Mouse (Mus musculus) kidney, postnatal 25 days (tissue): ENCODE measurements around the gene Cd209f.
"Not testable (repeated sequence)": the region's sequence is repeated elsewhere in the genome, so short reads cannot be mapped to it uniquely, and the experiment has no call there.

ENCODE experiments used
- DNase-seq, 2 experiments: peaks; one replicate each; pipeline ENCODE4 v3.0.0; 2021; ENCODE audit warnings: mixed read lengths in 2 of 2

Gene Cd209f

DNA sequence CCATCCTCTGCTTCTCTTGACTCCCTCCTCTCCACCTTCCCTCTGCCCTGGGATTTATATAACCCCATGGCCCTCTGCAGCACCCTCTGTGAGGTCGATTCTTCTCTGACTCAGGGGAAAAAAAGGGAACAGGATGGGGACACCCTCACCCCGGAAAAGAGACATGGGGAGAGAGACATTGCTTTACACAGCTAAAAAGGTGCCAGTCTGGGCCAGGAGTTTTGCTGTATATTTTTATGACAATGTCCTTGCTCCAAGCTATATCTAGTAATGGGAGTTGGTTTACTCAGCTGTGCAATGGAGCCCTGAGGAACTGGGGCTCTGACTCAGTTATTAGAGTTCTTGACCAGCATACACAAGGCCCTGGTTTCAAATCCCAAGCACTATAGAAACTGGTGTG lies at the start of gene Cd209f:
Gene Cd209f (minus strand): TSS at position 101 of the 400 bp plus-strand sequence.
- DNase-seq = not testable (repeated sequence)

DNA sequence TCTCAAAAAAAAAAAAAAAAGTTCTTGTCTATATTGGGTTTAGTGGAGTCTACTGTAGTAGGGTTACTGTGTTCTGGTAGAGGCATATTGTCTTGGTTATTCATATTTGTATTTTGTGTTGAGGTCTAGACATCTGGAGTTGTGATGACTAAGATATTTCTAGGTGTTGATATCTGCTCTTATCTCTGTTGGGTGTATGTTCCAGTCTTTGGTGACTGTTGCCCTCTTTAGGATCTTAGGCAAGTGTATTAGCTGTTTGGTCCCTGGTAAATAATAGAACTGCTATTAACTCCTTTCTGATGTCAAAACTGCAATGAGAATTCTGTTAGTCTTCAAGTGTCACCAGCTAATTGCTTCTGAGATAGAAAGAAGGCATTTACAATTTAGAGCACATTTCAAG lies 49.2 kb upstream of the Cd209f start:
- DNase-seq = no peak

DNA sequence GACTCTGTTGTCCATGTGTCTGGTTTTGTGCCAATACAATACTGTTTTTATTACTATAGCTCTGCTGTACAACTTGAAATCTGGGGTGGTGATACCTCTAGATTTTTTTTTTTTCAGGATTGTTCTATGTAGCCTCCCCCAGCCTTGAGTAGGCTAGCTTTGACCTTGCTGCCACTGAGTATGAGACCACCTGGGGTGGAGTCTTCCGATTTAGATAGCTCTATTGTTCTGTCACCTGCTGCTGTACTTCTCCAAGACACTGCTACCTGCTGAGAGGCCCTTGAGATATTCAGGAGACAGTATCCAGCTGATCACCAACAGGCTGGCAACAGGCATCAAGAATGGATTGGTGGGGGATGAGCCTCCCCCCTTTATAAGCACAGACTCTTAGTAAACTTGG lies 41.6 kb upstream of the Cd209f start:
- DNase-seq = no peak

DNA sequence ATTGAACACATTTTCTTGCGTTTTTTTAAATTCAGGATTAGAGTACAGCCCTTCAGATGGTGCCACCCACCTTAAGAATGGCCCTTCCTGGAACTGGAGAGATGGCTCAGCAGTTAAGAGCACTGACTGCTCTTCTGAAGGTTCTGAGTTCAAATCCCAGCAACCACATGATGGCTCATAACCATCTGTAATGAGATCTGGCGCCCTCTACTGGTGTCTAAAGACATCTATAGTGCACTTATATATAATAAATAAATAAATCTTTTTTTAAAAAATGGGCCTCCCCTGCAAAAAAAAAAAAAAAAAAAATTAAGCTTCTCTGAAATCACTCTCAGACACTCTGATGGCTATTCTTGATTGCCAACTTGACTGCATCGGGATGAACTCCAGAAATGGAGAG lies 36.1 kb upstream of the Cd209f start:
- DNase-seq = peak in 1 of 2 experiments; percentile 24

DNA sequence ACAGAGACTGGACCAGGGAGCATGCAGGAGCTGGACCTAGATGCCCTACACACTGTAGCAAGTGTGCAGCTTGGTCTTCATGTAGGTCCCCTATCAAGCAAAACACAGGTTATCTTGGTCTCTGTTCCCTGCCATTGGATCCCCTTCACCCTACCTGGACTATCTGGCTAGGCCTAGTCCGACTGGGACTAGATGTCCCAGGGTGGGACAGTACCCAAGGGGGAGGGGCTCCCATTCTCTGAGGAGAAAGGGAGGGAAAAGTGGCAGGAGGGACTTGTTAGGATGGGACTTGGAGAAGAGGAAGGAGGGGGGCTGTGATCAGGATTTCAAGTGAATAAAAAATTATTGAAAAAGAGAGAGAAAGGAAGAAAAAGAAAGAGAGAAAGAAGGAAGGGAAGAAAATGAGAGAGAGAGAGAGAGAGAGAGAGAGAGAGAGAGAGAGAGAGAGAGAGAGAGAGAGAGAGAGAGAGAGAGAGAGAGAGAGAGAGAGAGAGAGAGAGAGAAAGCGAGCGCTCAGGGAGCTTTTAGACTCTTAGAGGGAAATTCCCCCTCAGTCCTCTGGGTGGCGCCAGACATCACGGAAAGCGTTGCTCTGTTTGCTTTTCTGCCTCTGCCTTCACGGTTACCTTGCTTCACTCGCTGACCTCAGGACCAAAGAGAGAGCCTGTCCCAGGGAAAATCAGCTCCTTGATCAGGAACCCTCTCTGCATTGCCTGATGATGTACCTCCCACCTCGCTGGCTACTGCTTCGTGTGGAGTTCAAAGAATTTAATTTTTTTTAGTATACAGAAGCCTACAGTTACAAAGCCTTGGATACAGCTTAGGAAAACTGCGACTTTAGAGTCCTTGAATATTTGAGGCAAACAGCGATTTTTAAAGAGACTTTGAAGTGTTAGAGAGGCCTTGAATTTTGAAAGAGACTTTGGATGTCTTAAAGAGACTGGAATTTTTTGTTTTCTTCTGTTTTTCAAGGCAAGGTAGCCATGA lies 34.3 kb upstream of the Cd209f start:
- peak; percentile 76 for DNase-seq

DNA sequence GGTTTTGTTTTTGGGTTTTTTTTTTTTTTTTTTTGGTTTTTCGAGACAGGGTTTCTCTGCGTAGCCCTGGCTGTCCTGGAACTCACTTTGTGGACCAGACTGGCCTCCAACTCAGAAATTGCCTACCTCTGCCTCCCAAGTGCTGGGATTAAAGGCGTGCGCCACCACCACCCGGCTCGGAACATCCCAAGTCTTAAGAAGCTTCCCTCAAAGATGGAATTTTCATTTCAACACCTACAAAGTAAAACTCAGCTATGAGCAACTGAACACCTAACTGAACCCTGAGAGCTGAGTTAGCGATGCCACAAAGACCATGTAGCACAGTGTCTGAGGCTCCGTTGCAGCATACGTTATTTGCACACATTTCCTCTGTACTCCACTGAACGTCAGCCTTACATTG lies 28.2 kb upstream of the Cd209f start, which contains the start of gene Cd209g:
Gene Cd209g (plus strand): TSS at position 301 of the 400 bp plus-strand sequence.
- no peak for DNase-seq

DNA sequence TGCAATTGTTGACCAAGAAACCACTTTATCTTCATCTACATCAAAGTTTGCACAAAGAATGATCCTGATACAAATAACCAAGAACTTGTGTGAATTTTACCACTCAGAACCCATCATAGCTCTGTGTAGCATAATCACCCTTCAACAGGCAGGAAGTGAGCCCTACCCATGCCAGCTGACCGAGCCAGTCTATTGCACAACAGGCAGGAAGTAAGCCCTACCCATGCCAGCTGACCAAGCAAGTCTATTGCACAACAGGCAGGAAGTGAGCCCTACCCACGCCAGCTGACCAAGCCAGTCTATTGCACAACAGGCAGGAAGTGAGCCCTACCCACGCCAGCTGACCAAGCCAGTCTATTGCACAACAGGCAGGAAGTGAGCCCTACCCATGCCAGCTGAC lies 17.1 kb downstream of the Cd209f start:
- DNase-seq = not testable (repeated sequence)

DNA sequence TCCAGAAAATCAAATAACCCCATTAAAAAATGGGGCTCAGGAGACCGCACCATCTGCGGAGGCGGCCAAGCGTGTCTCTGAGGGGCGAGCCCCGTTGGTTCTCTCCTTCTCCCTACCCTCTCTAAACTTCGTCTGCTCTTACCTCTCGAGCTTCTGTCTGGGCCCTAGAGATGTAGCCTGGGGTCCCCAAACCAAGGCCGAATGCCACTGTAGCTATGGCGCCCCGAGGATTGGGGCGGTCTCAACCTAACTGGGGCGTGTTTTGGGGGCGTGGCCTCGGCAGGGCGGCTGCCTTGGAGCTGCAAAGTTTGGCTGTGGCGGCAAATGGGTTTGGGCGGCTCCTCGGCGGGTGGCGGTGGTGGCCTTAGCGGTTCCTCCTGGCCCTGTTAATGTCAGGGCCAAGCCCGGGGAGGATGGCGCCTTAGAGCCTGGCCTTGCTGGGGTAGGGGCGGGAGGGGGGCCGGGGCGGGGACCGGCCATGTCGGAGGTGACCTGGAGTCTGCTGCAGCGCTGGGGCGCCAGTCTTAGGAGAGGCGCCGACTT lies 18.4 kb downstream of the Cd209f start:
- peak in 1 of 2 experiments; percentile 3 for DNase-seq
